ENCODE assay signal across 38 mouse cellular contexts in genomic region chr6:98288316-98288715, GRCm38 (mm10). TPM values are rescaled to one million over a fixed set of nuclear protein-coding genes. Genes with fewer than 3 reads are reported as not detected.
A peak's percentile ranks its signal among the peaks of the same experiment; 100 is the strongest.
DNase-seq lines count a peak whose midpoint lies in the region; ATAC-seq lines count a peak whose summit lies in the region.
"Had no signal": no experiment of that assay in that cellular context is flagged by ENCODE, and none has a peak within 500 bp of the region (broad histone marks: within the 10 kb centered on the region; RNA-seq: fewer than 3 reads in every experiment).

No protein-coding gene starts in this region.

- H3K4me1 ChIP-seq in forebrain, embryonic 16.5 days (replicated peaks; ENCODE audit: control insufficient read depth, insufficient read depth, low read length), result no peaks in the 10 kb centered on the region; the same call in none of the 2 replicates
- H3K4me1 ChIP-seq in forebrain, embryonic 10.5 days, result no peaks in the 10 kb centered on the region
- H3K4me1 ChIP-seq: embryonic facial prominence, embryonic 10.5 days; embryonic facial prominence, embryonic 15.5 days; liver, embryonic 13.5 days; megakaryocyte, embryonic 14.5 days had no signal

- ATAC-seq in forebrain, embryonic 16.5 days, result peak; percentile 50; the same call in 1 of the 2 replicates
- ATAC-seq: hindbrain, embryonic 16.5 days; lung, postnatal 0 days; midbrain, embryonic 13.5 days; Patski had no signal

- no peak overlapping the region for H3K9ac ChIP-seq in forebrain, embryonic 16.5 days (replicated peaks; ENCODE audit: low read depth, low read length)
- H3K9ac ChIP-seq: embryonic facial prominence, embryonic 15.5 days; limb, embryonic 15.5 days; liver, embryonic 13.5 days; midbrain, embryonic 13.5 days had no signal

- no peaks in the 10 kb centered on the region for H3K36me3 ChIP-seq in forebrain, embryonic 16.5 days (ENCODE audit: control insufficient read depth, insufficient read depth)
- no peaks in the 10 kb centered on the region for H3K36me3 ChIP-seq in forebrain, embryonic 10.5 days (replicated peaks)
- H3K36me3 ChIP-seq: embryonic facial prominence, embryonic 10.5 days; embryonic facial prominence, embryonic 15.5 days; limb, embryonic 10.5 days; limb, embryonic 15.5 days; liver, embryonic 13.5 days; midbrain, embryonic 13.5 days had no signal

- 25% methylated on average over 3 of the region's 3 CpGs for WGBS in forebrain, embryonic 16.5 days
- 67% methylated on average over 3 of the region's 3 CpGs for WGBS in forebrain, embryonic 10.5 days

- no peaks in the 10 kb centered on the region for H3K27me3 ChIP-seq in forebrain, embryonic 16.5 days (replicated peaks; ENCODE audit: control insufficient read depth, insufficient read depth, low read length)
- H3K27me3 ChIP-seq in forebrain, embryonic 10.5 days (ENCODE audit: poor library complexity, severe bottlenecking), result no peaks in the 10 kb centered on the region
- H3K27me3 ChIP-seq: embryonic facial prominence, embryonic 15.5 days; limb, embryonic 15.5 days; liver, embryonic 13.5 days; megakaryocyte, embryonic 14.5 days; midbrain, embryonic 13.5 days had no signal

- no peak overlapping the region for H3K4me2 ChIP-seq in forebrain, embryonic 16.5 days (ENCODE audit: low read length)
- H3K4me2 ChIP-seq: embryonic facial prominence, embryonic 15.5 days; limb, embryonic 15.5 days; liver, embryonic 13.5 days; midbrain, embryonic 13.5 days had no signal

- no peak overlapping the region for H3K4me3 ChIP-seq in forebrain, embryonic 16.5 days (replicated peaks; ENCODE audit: low read length)
- H3K4me3 ChIP-seq in forebrain, embryonic 10.5 days, result no peak overlapping the region
- H3K4me3 ChIP-seq: embryonic facial prominence, embryonic 10.5 days; embryonic facial prominence, embryonic 15.5 days; limb, embryonic 10.5 days; limb, embryonic 15.5 days; liver, embryonic 13.5 days; megakaryocyte, embryonic 14.5 days; midbrain, embryonic 13.5 days had no signal

- intact Hi-C loops in left cerebral cortex, postnatal 25 days (cut with DNase I), result loop anchor here (5.0 kb wide), 1 partner anchor 94 kb away; no protein-coding TSS in a partner anchor
- intact Hi-C loops in left cerebral cortex, postnatal 10 days (cut with DNase I), result no loop called here
- intact Hi-C loops in heart, postnatal 14 days (cut with DNase I), result no loop called here

- no peaks in the 10 kb centered on the region for H3K9me3 ChIP-seq in forebrain, embryonic 16.5 days (ENCODE audit: control insufficient read depth, low read length)
- H3K9me3 ChIP-seq in forebrain, embryonic 10.5 days, result no peaks in the 10 kb centered on the region
- H3K9me3 ChIP-seq: embryonic facial prominence, embryonic 10.5 days; embryonic facial prominence, embryonic 15.5 days; limb, embryonic 10.5 days; limb, embryonic 15.5 days; liver, embryonic 13.5 days; megakaryocyte, embryonic 14.5 days; midbrain, embryonic 13.5 days had no signal

- no peak overlapping the region for H3K27ac ChIP-seq in forebrain, embryonic 16.5 days (ENCODE audit: low read length)
- no peak overlapping the region for H3K27ac ChIP-seq in forebrain, embryonic 10.5 days
- H3K27ac ChIP-seq: embryonic facial prominence, embryonic 10.5 days; embryonic facial prominence, embryonic 15.5 days; limb, embryonic 10.5 days; limb, embryonic 15.5 days; liver, embryonic 13.5 days; midbrain, embryonic 13.5 days had no signal

- DNase-seq in forebrain, embryonic 10.5 days (ENCODE audit: extremely low spot score, low spot score), result no peak
- DNase-seq in left cerebral cortex, postnatal 25 days (ENCODE audit: low spot score in 2 of 2), result peak; percentile 19 to 72
- DNase-seq in left cerebral cortex, postnatal 10 days (ENCODE audit: extremely low spot score in 1 of 2, low spot score in 2 of 2), result no peak
- peak; percentile 26 to 44 for DNase-seq in right cerebral cortex, adult 2 months (ENCODE audit: low spot score in 2 of 2)
- no peak for DNase-seq in right cerebral cortex, postnatal 25 days
- DNase-seq in heart, postnatal 14 days, result no peak
- DNase-seq: adrenal gland, postnatal 14 days; cerebellum, adult 18-20 months; cerebellum, postnatal 10 days; gastrocnemius, postnatal 14 days; kidney, adult 18-20 months; kidney, postnatal 4 days; layer of hippocampus, postnatal 36 days; liver, embryonic 13.5 days; lung, adult 18-20 months; lung, postnatal 4 days had no signal

RNA-seq across cellular contexts. Expression of gene Gm765, which starts 54.2 kb away (rescaled TPM):
- polyA plus RNA-seq in forebrain, embryonic 16.5 days (2015; fragmentation: Nextera tagmentation; extraction: Ambion mirVana), result not detected in 2 replicates
- not detected in 2 replicates for polyA plus RNA-seq in forebrain, embryonic 10.5 days (2016; fragmentation: Nextera tagmentation; extraction: Ambion mirVana)
- total RNA-seq in left cerebral cortex, postnatal 25 days (2021), result 1 to 10 TPM in 1 of 2 experiments, under 1 TPM in 1; 0.92 to 1.4 TPM
- total RNA-seq in left cerebral cortex, postnatal 10 days (2021), result under 1 TPM; 0.19 to 0.28 TPM
- not detected for total RNA-seq in heart, postnatal 14 days (2021)
- total RNA-seq: common myeloid progenitor, adult 5-6 weeks; granulocyte monocyte progenitor cell, adult 5-6 weeks; heart, postnatal 25 days; layer of hippocampus, adult 8-10 months; layer of hippocampus, postnatal 36 days; MEL; monocyte, adult 5-6 weeks had no signal
- polyA plus RNA-seq: embryonic facial prominence, embryonic 10.5 days; heart, embryonic 14.5 days; hindbrain, embryonic 11.5 days; intestine, embryonic 14.5 days; kidney, embryonic 16.5 days; limb, embryonic 10.5 days; liver, embryonic 13.5 days; lung, postnatal 0 days; Patski; small intestine, adult 2 months; stomach, embryonic 14.5 days had no signal

Comparison
In these comparisons a context has a peak if more than half of its experiments do, and no peak if none do; other contexts are left out.
1. DNase-seq: peak in left cerebral cortex, postnatal 25 days (2 of 2) and right cerebral cortex, adult 2 months (2 of 2); none in forebrain, embryonic 10.5 days (single experiment), left cerebral cortex, postnatal 10 days (0 of 2), right cerebral cortex, postnatal 25 days (single experiment) and heart, postnatal 14 days (0 of 2).